Mouse (Mus musculus) testis, adult 2 months (tissue): Measurements from ENCODE around the gene Chrm4.
A peak's percentile ranks its signal among the peaks of the same experiment; 100 is the strongest.

ENCODE experiments used
- CTCF ChIP-seq: fragments of 200-500 bp; IDR thresholded peaks from 2 replicates; pipeline ENCODE4 v1.5.1; 2012; ENCODE audit warnings: low read depth, mild to moderate bottlenecking, inconsistent platforms, low read length, moderate library complexity; ENCODE audit not compliant: control insufficient read depth, insufficient read depth, insufficient replicate concordance
- POLR2A ChIP-seq: fragments of 200-500 bp; IDR thresholded peaks from 2 replicates; pipeline ENCODE4 v1.6.1; 2012; ENCODE audit warnings: low read depth, mild to moderate bottlenecking, inconsistent platforms, low read length, moderate library complexity; ENCODE audit not compliant: control insufficient read depth

DNA sequence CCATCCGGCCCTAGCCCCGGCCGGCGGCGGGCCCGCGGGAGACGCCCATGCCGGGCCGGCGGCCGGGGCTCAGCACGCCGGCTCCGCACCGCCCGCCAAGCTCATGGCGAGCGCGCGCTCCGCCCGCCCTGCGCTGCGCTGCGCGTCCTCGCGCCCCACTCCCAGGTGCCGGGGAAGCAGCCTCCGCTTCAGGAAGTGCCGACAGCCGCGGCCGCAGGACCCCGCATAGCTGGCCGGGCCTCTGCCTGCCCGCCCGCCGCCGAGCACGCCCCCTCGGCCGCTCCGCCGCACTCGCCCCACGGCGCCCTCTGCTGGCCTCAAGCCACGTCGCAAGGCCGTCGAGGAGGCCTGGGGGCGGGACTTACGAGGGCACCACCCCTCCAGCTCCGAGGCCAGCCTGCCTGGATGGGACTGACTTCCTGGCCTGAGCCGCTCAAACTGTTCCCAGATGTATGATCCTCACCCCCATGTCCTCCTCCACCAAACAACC lies 36.4 kb downstream of the Chrm4 start:
- peak; percentile 79 for TF ChIP-seq CTCF
- TF ChIP-seq POLR2A = peak; percentile 27; the same call in 1 of the 2 replicates
